Mouse (Mus musculus) forebrain, embryonic 15.5 days (tissue): ENCODE data around the gene Hpn. TPM values are rescaled to one million over a fixed set of nuclear protein-coding genes. Genes with fewer than 3 reads are reported as not detected.

Experiments used
- ATAC-seq: fragments of 200-750 bp; cut with Nextera tagmentation; replicated peaks from 2 replicates; pipeline ENCODE4 v1.8.0; 2017; ENCODE audit warnings: mild to moderate bottlenecking, moderate TSS enrichment, moderate library complexity
- H3K27ac ChIP-seq: fragments of 300-500 bp; sonication (generic); replicated peaks from 2 replicates; pipeline ENCODE4 v1.5.1; 2015; ENCODE audit warnings: mild to moderate bottlenecking, inconsistent platforms
- H3K27me3 ChIP-seq: fragments of 300-500 bp; sonication (generic); 2 replicates; pipeline ENCODE4 v1.6.1; 2015; ENCODE audit warnings: inconsistent platforms
- H3K36me3 ChIP-seq: fragments of 300-500 bp; sonication (generic); 2 replicates; pipeline ENCODE4 v1.6.1; 2015; ENCODE audit warnings: mild to moderate bottlenecking, inconsistent platforms
- H3K4me1 ChIP-seq: fragments of 300-500 bp; sonication (generic); 2 replicates; pipeline ENCODE4 v1.6.1; 2015; ENCODE audit warnings: inconsistent platforms
- H3K4me2 ChIP-seq: fragments of 300-500 bp; sonication (generic); replicated peaks from 2 replicates; pipeline ENCODE4 v1.6.1; 2015; ENCODE audit warnings: mild to moderate bottlenecking, inconsistent platforms
- H3K4me3 ChIP-seq: fragments of 300-500 bp; sonication (generic); 2 replicates; pipeline ENCODE4 v1.5.1; 2015; ENCODE audit warnings: mild to moderate bottlenecking, inconsistent platforms
- H3K9ac ChIP-seq: fragments of 300-500 bp; sonication (generic); replicated peaks from 2 replicates; pipeline ENCODE4 v1.6.1; 2015; ENCODE audit warnings: mild to moderate bottlenecking, inconsistent platforms
- H3K9me3 ChIP-seq: fragments of 300-500 bp; sonication (generic); 2 replicates; pipeline ENCODE4 v1.6.1; 2016; ENCODE audit warnings: inconsistent platforms
- WGBS: fragments of 180-500 bp; shearing (Covaris S2); methylation state at CpG from one replicate; pipeline ENCODE4 v1.1.7; 2015; ENCODE audit warnings: mixed read lengths; 5-methylcytosine and 5-hydroxymethylcytosine counted together
- polyA plus RNA-seq: library from polyadenylated mRNA; unstranded; fragments of >200 nt; fragmentation: Nextera tagmentation; extraction: Ambion mirVana; gene quantifications from 2 replicates; pipeline ENCODE4 v1.2.1, GENCODE M21; 2015

Gene Hpn
- polyA plus RNA-seq, 1 experiment from 2014 or later: 0.36 TPM

GRCm38 (mm10) chr7:31119556-31119955, 4.5 kb upstream of the Hpn start:
- WGBS: 88% methylated on average over 5 of the region's 5 CpGs
- Histone ChIP-seq H3K9ac (no peak overlapping the region), H3K4me1 (no peaks in the 10 kb centered on the region), H3K4me3 (no peak overlapping the region), H3K4me2 (no peak overlapping the region), H3K36me3 (no peaks in the 10 kb centered on the region), H3K9me3 (no peaks in the 10 kb centered on the region), H3K27ac (no peak overlapping the region), H3K27me3 (0 out of 2 replicates have a peak, but pooled peaks cover under 1% of the 10 kb centered on the region)
- ATAC-seq: no peak

- no peaks in the 10 kb centered on the region for H3K9me3 ChIP-seq
- ATAC-seq: no peak
- no peak overlapping the region for H3K27ac ChIP-seq
- no peaks in the 10 kb centered on the region for H3K36me3 ChIP-seq
- no peak overlapping the region for H3K9ac ChIP-seq
- H3K4me2 ChIP-seq: no peak overlapping the region
- no peaks in the 10 kb centered on the region for H3K27me3 ChIP-seq
- H3K4me1 ChIP-seq: no peaks in the 10 kb centered on the region
- no peak overlapping the region for H3K4me3 ChIP-seq
- WGBS: 71% methylated on average over 7 of the region's 7 CpGs
Observed at GRCm38 (mm10) chr7:31118486-31118885, 3.4 kb upstream of the Hpn start.

- Histone ChIP-seq H3K4me1 (no peaks in the 10 kb centered on the region), H3K9ac (no peak overlapping the region), H3K36me3 (no peaks in the 10 kb centered on the region), H3K4me2 (no peak overlapping the region), H3K27ac (no peak overlapping the region), H3K4me3 (no peak overlapping the region), H3K27me3 (no peaks in the 10 kb centered on the region), H3K9me3 (no peaks in the 10 kb centered on the region)
- WGBS: 83% methylated on average over 11 of the region's 11 CpGs
- no peak for ATAC-seq
Observed at GRCm38 (mm10) chr7:31117465-31117864, 2.4 kb upstream of the Hpn start.

GRCm38 (mm10) chr7:31116721-31117145, 1.6 kb upstream of the Hpn start:
- Histone ChIP-seq H3K4me3 (no peak overlapping the region), H3K4me1 (no peaks in the 10 kb centered on the region), H3K27ac (no peak overlapping the region), H3K27me3 (no peaks in the 10 kb centered on the region), H3K9ac (no peak overlapping the region), H3K36me3 (no peaks in the 10 kb centered on the region), H3K9me3 (no peaks in the 10 kb centered on the region), H3K4me2 (no peak overlapping the region)
- ATAC-seq: peak; percentile 24; the same call in 1 of the 2 replicates
- WGBS: 53% methylated on average over 16 of the region's 16 CpGs

- no peak overlapping the region for H3K4me2 ChIP-seq
- WGBS: 41% methylated on average over 17 of the region's 17 CpGs
- no peaks in the 10 kb centered on the region for H3K4me1 ChIP-seq
- ATAC-seq: no peak
- H3K9ac ChIP-seq: no peak overlapping the region
- H3K27me3 ChIP-seq: no peaks in the 10 kb centered on the region
- H3K27ac ChIP-seq: no peak overlapping the region
- no peaks in the 10 kb centered on the region for H3K9me3 ChIP-seq
- no peak overlapping the region for H3K4me3 ChIP-seq
- H3K36me3 ChIP-seq: no peaks in the 10 kb centered on the region
Observed at GRCm38 (mm10) chr7:31115587-31116043, 525 bp upstream of the Hpn start.

GRCm38 (mm10) chr7:31114646-31115045, 444 bp downstream of the Hpn start:
- no peaks in the 10 kb centered on the region for H3K9me3 ChIP-seq
- 48% methylated on average over 10 of the region's 10 CpGs for WGBS
- H3K36me3 ChIP-seq: no peaks in the 10 kb centered on the region
- H3K4me3 ChIP-seq: no peak overlapping the region
- no peak overlapping the region for H3K4me2 ChIP-seq
- H3K9ac ChIP-seq: no peak overlapping the region
- no peak overlapping the region for H3K27ac ChIP-seq
- H3K27me3 ChIP-seq: no peaks in the 10 kb centered on the region
- ATAC-seq: no peak
- H3K4me1 ChIP-seq: no peaks in the 10 kb centered on the region

- H3K4me1 ChIP-seq: no peaks in the 10 kb centered on the region
- H3K9me3 ChIP-seq: no peaks in the 10 kb centered on the region
- H3K9ac ChIP-seq: no peak overlapping the region
- H3K4me3 ChIP-seq: no peak overlapping the region
- H3K27ac ChIP-seq: no peak overlapping the region
- no peaks in the 10 kb centered on the region for H3K27me3 ChIP-seq
- H3K36me3 ChIP-seq: no peaks in the 10 kb centered on the region
- H3K4me2 ChIP-seq: no peak overlapping the region
- ATAC-seq: no peak
- 86% methylated on average over 6 of the region's 6 CpGs for WGBS
Observed at GRCm38 (mm10) chr7:31113800-31114199, 1.3 kb downstream of the Hpn start.

GRCm38 (mm10) chr7:31112036-31112435, 3.1 kb downstream of the Hpn start:
- Histone ChIP-seq H3K9me3 (no peaks in the 10 kb centered on the region), H3K9ac (no peak overlapping the region), H3K36me3 (no peaks in the 10 kb centered on the region), H3K4me3 (no peak overlapping the region), H3K4me2 (no peak overlapping the region), H3K27me3 (no peaks in the 10 kb centered on the region), H3K27ac (no peak overlapping the region), H3K4me1 (no peaks in the 10 kb centered on the region)
- 13% methylated on average over 4 of the region's 4 CpGs for WGBS
- no peak for ATAC-seq

- Histone ChIP-seq H3K9me3 (no peaks in the 10 kb centered on the region), H3K27ac (no peak overlapping the region), H3K4me2 (no peak overlapping the region), H3K36me3 (no peaks in the 10 kb centered on the region), H3K9ac (no peak overlapping the region), H3K27me3 (no peaks in the 10 kb centered on the region), H3K4me3 (no peak overlapping the region), H3K4me1 (no peaks in the 10 kb centered on the region)
- 83% methylated on average over 15 of the region's 15 CpGs for WGBS
- ATAC-seq: no peak
Observed at GRCm38 (mm10) chr7:31110861-31111385, 4.2 kb downstream of the Hpn start.

GRCm38 (mm10) chr7:31109796-31110195, 5.3 kb downstream of the Hpn start:
- H3K4me3 ChIP-seq: no peak overlapping the region
- H3K4me2 ChIP-seq: no peak overlapping the region
- no peaks in the 10 kb centered on the region for H3K27me3 ChIP-seq
- no peak overlapping the region for H3K9ac ChIP-seq
- 90% methylated on average over 5 of the region's 5 CpGs for WGBS
- no peak for ATAC-seq
- H3K9me3 ChIP-seq: no peaks in the 10 kb centered on the region
- H3K36me3 ChIP-seq: no peaks in the 10 kb centered on the region
- no peaks in the 10 kb centered on the region for H3K4me1 ChIP-seq
- H3K27ac ChIP-seq: no peak overlapping the region

- Histone ChIP-seq H3K4me3 (no peak overlapping the region), H3K27ac (no peak overlapping the region), H3K9me3 (no peaks in the 10 kb centered on the region), H3K36me3 (no peaks in the 10 kb centered on the region), H3K4me1 (no peaks in the 10 kb centered on the region), H3K27me3 (no peaks in the 10 kb centered on the region), H3K9ac (no peak overlapping the region), H3K4me2 (no peak overlapping the region)
- ATAC-seq: no peak
- 24% methylated on average over 7 of the region's 7 CpGs for WGBS
Observed at GRCm38 (mm10) chr7:31109091-31109490, 6.0 kb downstream of the Hpn start.

- H3K9ac ChIP-seq: no peak overlapping the region
- no peaks in the 10 kb centered on the region for H3K9me3 ChIP-seq
- no peak for ATAC-seq
- H3K4me2 ChIP-seq: no peak overlapping the region
- no peaks in the 10 kb centered on the region for H3K4me1 ChIP-seq
- H3K36me3 ChIP-seq: no peaks in the 10 kb centered on the region
- H3K4me3 ChIP-seq: no peak overlapping the region
- WGBS: 91% methylated on average over 11 of the region's 11 CpGs
- no peaks in the 10 kb centered on the region for H3K27me3 ChIP-seq
- no peak overlapping the region for H3K27ac ChIP-seq
Observed at GRCm38 (mm10) chr7:31107781-31108180, 7.3 kb downstream of the Hpn start.

- WGBS: 69% methylated on average over 3 of the region's 3 CpGs
- Histone ChIP-seq H3K4me2 (no peak overlapping the region), H3K27me3 (no peaks in the 10 kb centered on the region), H3K4me3 (no peak overlapping the region), H3K4me1 (no peaks in the 10 kb centered on the region), H3K9ac (no peak overlapping the region), H3K9me3 (no peaks in the 10 kb centered on the region), H3K27ac (no peak overlapping the region), H3K36me3 (no peaks in the 10 kb centered on the region)
- no peak for ATAC-seq
Observed at GRCm38 (mm10) chr7:31106166-31106565, 8.9 kb downstream of the Hpn start.
